Mouse (Mus musculus) liver, embryonic 11.5 days (tissue): ENCODE measurements around the gene Rorc. TPM values are rescaled to one million over a fixed set of nuclear protein-coding genes. Genes with fewer than 3 reads are reported as not detected.

Source experiments
- polyA plus RNA-seq: library from polyadenylated mRNA; unstranded; fragments of >200 nt; fragmentation: Nextera tagmentation; extraction: Ambion mirVana; gene quantifications from 2 replicates; pipeline ENCODE4 v1.2.1, GENCODE M21; 2014

Gene Rorc
- polyA plus RNA-seq, 1 experiment from 2014 or later = 1.0 TPM

Other genes with a start within 250 kb of the Rorc start
- gene Gm10696, start 194.6 kb upstream of the Rorc start, polyA plus RNA-seq = not detected in 2 replicates
- gene Gm5286, start 176.1 kb upstream of the Rorc start, polyA plus RNA-seq = not detected in 2 replicates
- not detected in 2 replicates for gene Gm4778, start 108.8 kb upstream of the Rorc start, polyA plus RNA-seq
- gene Them4, start 62.7 kb upstream of the Rorc start, polyA plus RNA-seq = 4.7 and 6.2 TPM in 2 replicates
- not detected in 2 replicates for gene Them5, start 30.7 kb upstream of the Rorc start, polyA plus RNA-seq
- gene C2cd4d, start 10.4 kb upstream of the Rorc start, polyA plus RNA-seq = 0.25 TPM in 1 of 2 replicates, not detected in the other
- gene Lingo4, start 25.7 kb downstream of the Rorc start, polyA plus RNA-seq = 0.05 TPM in 1 of 2 replicates, not detected in the other
- 10.4 and 11.4 TPM in 2 replicates for gene Tdrkh, start 40.5 kb downstream of the Rorc start, polyA plus RNA-seq
- 84.9 and 87.3 TPM in 2 replicates for gene Mrpl9, start 70.5 kb downstream of the Rorc start, polyA plus RNA-seq
- gene Oaz3, start 71.1 kb downstream of the Rorc start, polyA plus RNA-seq = 0.51 and 0.53 TPM in 2 replicates
- 2.9 and 3.8 TPM in 2 replicates for gene Celf3, start 105.5 kb downstream of the Rorc start, polyA plus RNA-seq
- 0.53 TPM in 1 of 2 replicates, not detected in the other for gene Riiad1, start 107.5 kb downstream of the Rorc start, polyA plus RNA-seq
- 24.4 and 24.7 TPM in 2 replicates for gene Snx27, start 209.9 kb downstream of the Rorc start, polyA plus RNA-seq